Mouse (Mus musculus) heart, adult 2 months (tissue): ENCODE measurements at regions not wholly inside any gene's neighbourhood (a gene's known extent, or its start where the extent isn't known, plus 50 kb on each side); places are given as distances from the start of the nearest gene placed in this dataset.

Source experiments
- CTCF ChIP-seq: fragments of 200-600 bp; IDR thresholded peaks from 2 replicates; pipeline ENCODE4 v1.8.1; 2022; ENCODE audit warnings: antibody characterized with exemption, mild to moderate bottlenecking, moderate library complexity
- EP300 ChIP-seq: fragments of 200-500 bp; IDR thresholded peaks from 2 replicates; pipeline ENCODE4 v1.6.1; 2011; ENCODE audit warnings: low read depth, low read length, control low read depth; ENCODE audit not compliant: insufficient read depth

GRCm38 (mm10) chr16:21311781-21312180, 107.2 kb downstream of the Ephb3 start:
- no peak for TF ChIP-seq EP300
- TF ChIP-seq CTCF, result no peak
